Mouse (Mus musculus) gastrocnemius, postnatal 4 days (tissue): ENCODE data around the gene Dytn. TPM values are rescaled to one million over a fixed set of nuclear protein-coding genes. Genes with fewer than 3 reads are reported as not detected.
A peak's percentile ranks its signal among the peaks of the same experiment; 100 is the strongest.
"Not testable (repeated sequence)": the region's sequence is repeated elsewhere in the genome, so short reads cannot be mapped to it uniquely, and the experiment has no call there.

Experiments used
- DNase-seq, 2 experiments: peaks; one replicate each; pipeline ENCODE4 v3.0.0; 2021 to 2022; ENCODE audit warnings: low spot score in 2 of 2, mixed read lengths in 2 of 2
- long read RNA-seq, 2 experiments: library from polyadenylated mRNA; stranded (forward); transcript quantifications; one replicate each; pipeline ENCODE4 v2.0.0; 2021
- total RNA-seq, 2 experiments: library from RNA; stranded (reverse); gene quantifications; 2 replicates each; pipeline ENCODE4 v1.2.3; 2021

Dytn gene
- not detected for total RNA-seq
- long read RNA-seq, experiment 1 = 0 reads
- long read RNA-seq, experiment 2 = 0 reads

GRCm38 (mm10) chr1:63686827-63687226 lies at the start of gene Dytn:
Dytn (minus strand) TSS chr1:63686927.
- DNase-seq = no peak

- peak; percentile 71 to 83 for DNase-seq
These were observed 43.6 kb upstream of the Dytn start, which contains the start of the genes Mdh1b and Fastkd2 for GRCm38 (mm10) chr1:63730240-63730771. Mdh1b (minus strand) TSS chr1:63730318. Fastkd2 (plus strand) TSS chr1:63730614.

DNA sequence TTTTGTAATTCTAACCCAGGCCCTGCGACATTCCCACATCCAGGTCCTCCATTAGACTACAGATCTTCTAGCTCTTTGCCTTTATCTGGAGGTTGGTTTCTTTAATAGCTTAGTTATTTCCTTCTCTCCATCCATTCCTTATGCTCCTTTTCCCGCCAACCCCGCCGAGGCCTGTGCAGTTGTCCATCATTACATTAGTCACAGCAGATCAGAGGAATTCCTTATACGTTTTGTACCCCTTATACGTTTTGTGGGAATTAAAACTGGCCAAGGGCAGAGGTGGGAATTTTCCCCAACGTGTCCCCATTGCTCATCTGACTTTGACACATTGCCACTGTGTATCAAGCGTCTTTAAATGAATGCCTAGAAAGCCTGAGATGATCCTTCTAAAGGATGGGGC lies 43.1 kb upstream of the Dytn start:
- no peak for DNase-seq

- DNase-seq = no peak
These were observed 33.4 kb upstream of the Dytn start for GRCm38 (mm10) chr1:63720161-63720560.

DNA sequence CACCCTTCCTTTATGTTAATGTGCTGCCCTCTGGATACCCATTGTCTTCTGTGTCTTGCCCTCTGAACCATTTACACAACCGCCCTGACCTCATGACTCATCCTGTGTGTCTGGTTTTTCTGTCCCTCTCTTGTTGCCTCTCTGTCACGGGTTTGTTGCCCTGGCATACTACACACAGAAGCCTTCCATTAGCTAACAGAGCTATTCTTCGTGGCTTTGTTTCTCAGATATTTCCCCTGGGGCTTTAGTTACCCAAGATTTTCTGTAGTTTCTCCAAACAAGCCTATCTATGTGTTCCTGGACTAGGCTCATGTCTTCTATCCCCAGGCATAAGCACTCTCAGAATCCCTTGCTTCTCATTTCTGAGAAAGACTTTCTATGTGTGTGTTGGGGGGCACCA lies 22.1 kb upstream of the Dytn start:
- no peak for DNase-seq

DNA sequence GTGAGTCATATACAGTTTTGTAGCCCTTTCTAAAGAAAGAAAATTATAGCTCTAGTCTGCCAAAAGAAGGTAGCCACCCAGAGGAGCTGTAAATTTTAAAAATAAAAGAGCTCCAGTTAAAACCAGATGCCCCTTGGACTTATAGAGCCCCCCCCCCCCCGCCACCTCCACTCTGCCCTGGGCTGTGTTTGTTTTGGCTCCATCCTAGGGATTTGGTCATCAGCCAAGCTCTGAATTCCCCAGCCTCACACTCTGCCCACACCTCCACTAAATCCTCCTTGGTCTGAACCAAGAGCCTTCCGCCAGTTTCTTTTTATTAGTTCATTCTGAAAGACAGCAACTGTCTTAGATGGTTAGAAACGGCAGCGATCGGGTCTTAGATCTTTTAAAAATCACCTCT lies 19.0 kb upstream of the Dytn start:
- DNase-seq = no peak

DNA sequence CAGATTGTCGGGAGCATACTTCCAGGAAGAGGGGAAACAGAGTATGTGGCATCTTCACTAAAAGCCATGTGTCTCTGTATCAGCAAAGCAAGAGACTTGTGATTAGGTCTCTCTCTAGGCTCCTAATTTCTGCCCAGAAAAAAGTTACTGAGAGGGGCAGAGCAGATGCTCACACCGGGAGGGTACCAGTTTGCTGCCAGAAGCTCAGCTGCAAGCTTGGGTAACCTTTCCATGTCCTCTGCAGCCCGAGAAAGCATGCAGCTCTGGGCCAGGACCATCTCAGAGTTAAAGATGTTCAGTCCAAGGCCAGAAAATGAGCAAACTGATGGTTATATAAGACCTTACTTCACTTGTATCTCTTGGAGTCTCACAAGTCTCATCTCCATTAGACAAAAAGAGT lies 10.1 kb upstream of the Dytn start:
- DNase-seq = no peak

GRCm38 (mm10) chr1:63675975-63676374 lies 10.8 kb downstream of the Dytn start:
- DNase-seq = no peak

- no peak for DNase-seq
These were observed 17.9 kb downstream of the Dytn start for GRCm38 (mm10) chr1:63668852-63669160.

GRCm38 (mm10) chr1:63667949-63668851 lies 18.5 kb downstream of the Dytn start:
- no peak for DNase-seq

GRCm38 (mm10) chr1:63667201-63667948 lies 19.4 kb downstream of the Dytn start:
- no peak for DNase-seq

- no peak for DNase-seq
These were observed 20.6 kb downstream of the Dytn start for GRCm38 (mm10) chr1:63666089-63666488.

DNA sequence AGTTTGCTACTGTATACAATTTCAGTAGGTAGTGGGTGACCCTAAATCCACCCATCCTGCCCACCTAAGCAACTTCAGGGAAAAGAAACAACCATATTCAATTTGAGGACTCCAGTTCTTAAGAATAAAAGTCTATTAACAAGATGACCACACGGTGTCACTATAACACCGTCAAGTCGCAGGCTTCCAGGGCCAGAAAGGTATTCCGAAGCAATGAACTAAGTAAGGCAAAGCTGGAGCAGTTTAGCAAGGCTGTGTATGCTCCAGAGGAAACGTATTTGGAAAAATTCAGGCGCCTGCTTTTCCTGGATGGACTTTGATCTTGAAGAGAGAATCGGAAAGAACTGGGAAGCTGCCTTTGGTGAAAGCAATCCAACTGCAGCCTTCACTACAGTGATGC lies 27.1 kb downstream of the Dytn start:
- no peak for DNase-seq

DNA sequence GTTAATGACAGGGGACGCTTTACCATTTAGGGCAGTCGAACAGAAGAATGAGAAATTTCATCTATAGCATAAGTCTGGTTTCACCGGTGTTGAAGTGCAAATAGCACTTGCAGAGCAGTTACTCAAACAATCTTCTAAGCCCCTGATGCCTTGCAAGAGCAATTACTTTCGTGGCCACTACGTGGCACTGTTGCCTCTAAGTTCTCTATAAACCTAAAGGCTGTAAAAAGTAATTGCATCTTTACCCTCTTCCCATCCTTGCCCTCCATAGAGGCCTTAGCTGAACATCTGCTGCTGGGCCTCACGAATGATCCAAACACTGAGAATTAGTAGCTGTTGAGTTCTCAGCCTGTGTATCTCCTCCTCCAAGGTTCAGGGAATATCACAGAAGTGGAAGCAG lies 28.7 kb downstream of the Dytn start:
- peak; percentile 30 to 55 for DNase-seq

- no peak for DNase-seq
These were observed 46.8 kb downstream of the Dytn start for GRCm38 (mm10) chr1:63639921-63640320.

GRCm38 (mm10) chr1:63630390-63630789 lies 56.3 kb downstream of the Dytn start:
- not testable (repeated sequence) for DNase-seq

- DNase-seq = peak; percentile 27 to 64
These were observed 58.5 kb downstream of the Dytn start for GRCm38 (mm10) chr1:63628211-63628610.

DNA sequence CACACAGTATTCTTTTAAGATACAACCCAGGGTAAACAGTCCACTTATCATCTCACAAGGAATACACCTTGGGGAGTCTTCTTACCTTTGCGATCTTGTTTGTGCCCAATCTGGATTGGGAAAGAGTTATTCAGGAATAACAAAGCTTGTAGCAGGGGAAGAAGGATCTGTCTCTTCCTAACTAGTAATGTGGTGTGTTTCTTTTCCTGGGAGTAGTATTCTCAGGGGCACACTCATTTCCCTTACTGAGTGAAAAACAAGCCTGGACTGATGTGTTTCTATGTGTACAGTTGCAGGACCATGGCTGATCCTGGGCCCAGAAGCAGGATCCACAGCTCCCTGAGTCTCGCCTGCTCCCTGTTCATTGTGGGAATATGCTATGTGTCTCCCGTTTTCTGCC lies 71.1 kb downstream of the Dytn start, which contains the start of gene Gm39653:
Gene Gm39653, plus strand, starts transcription at position 301 of the 400 bp plus-strand sequence.
- DNase-seq = no peak

GRCm38 (mm10) chr1:63614594-63614993 lies 72.1 kb downstream of the Dytn start:
- DNase-seq = peak; percentile 31 to 62

DNA sequence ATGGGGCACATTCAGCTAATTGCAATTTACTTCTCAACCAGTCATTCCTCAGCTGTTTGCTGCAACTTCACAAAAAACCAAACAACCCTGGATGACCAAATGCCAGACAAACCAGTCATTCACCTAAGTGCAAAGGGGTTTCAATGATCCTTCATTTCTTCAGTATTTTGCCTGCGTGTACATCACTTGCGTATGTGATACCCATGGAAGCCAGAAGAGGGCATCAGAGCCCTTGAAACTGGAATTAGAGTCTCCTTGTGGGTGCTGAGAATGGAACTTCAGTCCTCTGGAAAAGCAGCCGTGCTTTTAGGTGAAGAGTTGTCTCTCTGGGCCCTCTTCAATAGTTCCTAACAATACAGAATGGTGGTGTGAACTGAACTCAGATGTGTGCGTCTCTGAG lies 77.1 kb downstream of the Dytn start:
- no peak for DNase-seq

- no peak for DNase-seq
These were observed 82.7 kb downstream of the Dytn start for GRCm38 (mm10) chr1:63603870-63604500.
